Mouse (Mus musculus) layer of hippocampus, adult 6 months (tissue): ENCODE measurements around the gene Adh7. TPM values are rescaled to one million over a fixed set of nuclear protein-coding genes. Genes with fewer than 3 reads are reported as not detected.

ENCODE experiments used
- long read RNA-seq, 2 experiments: library from polyadenylated mRNA; unstranded; transcript quantifications; one replicate each; pipeline ENCODE4 v2.0.0; 2019 to 2020
- polyA plus RNA-seq: library from polyadenylated mRNA; unstranded; fragments of <200 nt; fragmentation: Nextera tagmentation; gene quantifications from 2 replicates; pipeline ENCODE4 v1.2.3, GENCODE M21; 2021

The Adh7 gene
- polyA plus RNA-seq: 0.04 TPM in 1 of 2 replicates, not detected in the other
- long read RNA-seq, experiment 1: 0 reads
- long read RNA-seq, experiment 2, partial matches to known transcripts: 0 of 1 reads
- long read RNA-seq, experiment 2, other reads (novel, unspliced or antisense): 1 of 1 reads

GRCm38 (mm10) chr3:138217631-138218264 lies at the start of gene Adh7:
Gene Adh7 (plus strand): TSS chr3:138217760.

GRCm38 (mm10) chr3:138193683-138194302 lies 23.8 kb upstream of the Adh7 start, which contains the start of gene 4930579F01Rik:
Gene 4930579F01Rik (minus strand): TSS chr3:138193825.

GRCm38 (mm10) chr3:138260721-138261669 lies 43.4 kb downstream of the Adh7 start, which contains the start of gene Adh1:
Gene Adh1 (plus strand): TSS chr3:138260991.

Other genes with a start within 250 kb of the Adh7 start
- 4.1 and 5.3 TPM in 2 replicates for gene Dapp1, start 236.2 kb upstream of the Adh7 start, polyA plus RNA-seq
- 0.18 and 0.20 TPM in 2 replicates for gene 1110002E22Rik, start 152.7 kb upstream of the Adh7 start, polyA plus RNA-seq
- gene Gm5105, start 150.4 kb upstream of the Adh7 start, polyA plus RNA-seq: 0.09 and 0.14 TPM in 2 replicates
- 7.9 and 9.4 TPM in 2 replicates for gene Trmt10a, start 74.3 kb upstream of the Adh7 start, polyA plus RNA-seq
- gene Mttp, start 72.8 kb upstream of the Adh7 start, polyA plus RNA-seq: 4.2 and 5.4 TPM in 2 replicates
- gene 4930579F01Rik, start 23.9 kb upstream of the Adh7 start, polyA plus RNA-seq: not detected in 2 replicates
- 0.30 and 0.70 TPM in 2 replicates for gene Adh1, start 43.2 kb downstream of the Adh7 start, polyA plus RNA-seq
- gene Adh6a, start 95.5 kb downstream of the Adh7 start, polyA plus RNA-seq: not detected in 2 replicates
- not detected in 2 replicates for gene Adh6b, start 124.0 kb downstream of the Adh7 start, polyA plus RNA-seq
- not detected in 2 replicates for gene Adh4, start 197.7 kb downstream of the Adh7 start, polyA plus RNA-seq
- gene Adh5, start 225.3 kb downstream of the Adh7 start, polyA plus RNA-seq: 103 and 110 TPM in 2 replicates